Mouse (Mus musculus): ENCODE data around the gene Cacng3. TPM values are rescaled to one million over a fixed set of nuclear protein-coding genes. Genes with fewer than 3 reads are reported as not detected.

Gene Cacng3
- polyA plus RNA-seq, 1 experiment from 2014 or later, result 9.3 TPM

- no peak for ATAC-seq (ENCODE audit: low read depth)
- no peak overlapping the region for H3K9ac ChIP-seq
- no peaks in the 10 kb centered on the region for H3K36me3 ChIP-seq
- H3K9me3 ChIP-seq, result no peaks in the 10 kb centered on the region
- 69% methylated on average over 2 of the region's 2 CpGs for whole genome bisulfite sequencing
- H3K27ac ChIP-seq (replicated peaks), result no peak overlapping the region
- no peaks in the 10 kb centered on the region for H3K27me3 ChIP-seq
- H3K4me1 ChIP-seq (replicated peaks), result 0 out of 2 replicates have a peak, but pooled peaks cover 4% of the 10 kb centered on the region
- H3K4me3 ChIP-seq, result no peak overlapping the region
- no peak overlapping the region for H3K4me2 ChIP-seq
Measured at GRCm38 (mm10) chr7:122726376-122726775, 56.1 kb downstream of the Cacng3 start.

- no peaks in the 10 kb centered on the region for H3K36me3 ChIP-seq
- no peaks in the 10 kb centered on the region for H3K27me3 ChIP-seq
- no peak overlapping the region for H3K4me3 ChIP-seq
- no peak for ATAC-seq (ENCODE audit: low read depth)
- H3K4me1 ChIP-seq (replicated peaks), result 0 out of 2 replicates have a peak, but pooled peaks cover 4% of the 10 kb centered on the region
- no peak overlapping the region for H3K27ac ChIP-seq (replicated peaks)
- H3K9ac ChIP-seq, result no peak overlapping the region
- WGBS, result 95% methylated on average over 8 of the region's 8 CpGs
- no peaks in the 10 kb centered on the region for H3K9me3 ChIP-seq
- H3K4me2 ChIP-seq, result no peak overlapping the region
Measured at GRCm38 (mm10) chr7:122728186-122728585, 57.9 kb downstream of the Cacng3 start.

- H3K9ac ChIP-seq, result no peak overlapping the region
- no peaks in the 10 kb centered on the region for H3K36me3 ChIP-seq
- H3K4me2 ChIP-seq, result no peak overlapping the region
- H3K4me3 ChIP-seq, result no peak overlapping the region
- no peaks in the 10 kb centered on the region for H3K27me3 ChIP-seq
- ATAC-seq (ENCODE audit: low read depth), result no peak
- 0 out of 2 replicates have a peak, but pooled peaks cover 4% of the 10 kb centered on the region for H3K4me1 ChIP-seq (replicated peaks)
- 40% methylated on average over 7 of the region's 7 CpGs for WGBS
- no peaks in the 10 kb centered on the region for H3K9me3 ChIP-seq
- H3K27ac ChIP-seq (replicated peaks), result no peak overlapping the region
Measured at GRCm38 (mm10) chr7:122728846-122729245, 58.6 kb downstream of the Cacng3 start.

DNA sequence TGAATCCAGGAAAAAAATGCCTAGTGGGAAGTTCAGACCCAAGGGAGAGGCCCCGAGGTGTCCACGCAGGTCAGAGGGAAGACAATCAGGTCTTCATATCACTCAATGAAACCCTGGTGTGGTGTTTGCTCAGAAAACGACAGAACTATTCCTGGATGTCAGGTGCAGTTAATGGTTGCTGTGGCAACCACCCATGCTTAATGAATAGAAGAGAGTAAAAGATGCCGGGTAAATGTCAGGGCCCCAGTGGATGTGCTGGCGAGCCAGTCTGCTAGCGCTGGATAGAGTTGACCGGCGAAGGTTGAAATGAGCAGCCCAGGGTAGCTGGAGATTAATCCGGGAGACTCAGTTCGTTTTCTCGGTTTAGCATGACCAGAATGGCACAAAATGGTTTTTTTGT is 65.0 kb downstream of the Cacng3 start:
- H3K9ac ChIP-seq, result no peak overlapping the region
- no peak overlapping the region for H3K27ac ChIP-seq (replicated peaks)
- no peaks in the 10 kb centered on the region for H3K9me3 ChIP-seq
- WGBS, result 58% methylated on average over 11 of the region's 11 CpGs
- no peak overlapping the region for H3K4me3 ChIP-seq
- no peak for ATAC-seq (ENCODE audit: low read depth)
- no peak overlapping the region for H3K4me2 ChIP-seq
- H3K36me3 ChIP-seq, result no peaks in the 10 kb centered on the region
- 0 out of 2 replicates have a peak, but pooled peaks cover 6% of the 10 kb centered on the region for H3K4me1 ChIP-seq (replicated peaks)
- no peaks in the 10 kb centered on the region for H3K27me3 ChIP-seq

- Histone ChIP-seq H3K36me3 (no peaks in the 10 kb centered on the region), H3K27me3 (no peaks in the 10 kb centered on the region), H3K9ac (no peak overlapping the region), H3K4me1 (replicated peaks) (0 out of 2 replicates have a peak, but pooled peaks cover 6% of the 10 kb centered on the region), H3K9me3 (no peaks in the 10 kb centered on the region), H3K27ac (replicated peaks) (no peak overlapping the region), H3K4me3 (no peak overlapping the region), H3K4me2 (no peak overlapping the region)
- WGBS, result 47% methylated on average over 5 of the region's 5 CpGs
- no peak for ATAC-seq (ENCODE audit: low read depth)
Measured at GRCm38 (mm10) chr7:122738541-122738940, 68.2 kb downstream of the Cacng3 start.

- WGBS, result 92% methylated on average over 2 of the region's 2 CpGs
- Histone ChIP-seq H3K4me2 (no peak overlapping the region), H3K9ac (no peak overlapping the region), H3K27ac (replicated peaks) (no peak overlapping the region), H3K27me3 (no peaks in the 10 kb centered on the region), H3K36me3 (no peaks in the 10 kb centered on the region), H3K9me3 (no peaks in the 10 kb centered on the region), H3K4me3 (no peak overlapping the region), H3K4me1 (replicated peaks) (no peaks in the 10 kb centered on the region)
- ATAC-seq (ENCODE audit: low read depth), result no peak
Measured at GRCm38 (mm10) chr7:122740663-122741062, 70.4 kb downstream of the Cacng3 start.

- no peak overlapping the region for H3K4me3 ChIP-seq
Measured at GRCm38 (mm10) chr7:122755920-122756603, 85.8 kb downstream of the Cacng3 start.

GRCm38 (mm10) chr7:122758645-122759044 is 88.4 kb downstream of the Cacng3 start:
- no peaks in the 10 kb centered on the region for H3K36me3 ChIP-seq
- no peak overlapping the region for H3K4me3 ChIP-seq
- ATAC-seq (ENCODE audit: low read depth), result no peak
- no peaks in the 10 kb centered on the region for H3K27me3 ChIP-seq
- H3K4me2 ChIP-seq, result no peak overlapping the region
- H3K4me1 ChIP-seq (replicated peaks), result peaks cover 10% of the 10 kb centered on the region
- no peak overlapping the region for H3K27ac ChIP-seq (replicated peaks)
- 64% methylated on average over 3 of the region's 3 CpGs for WGBS
- no peaks in the 10 kb centered on the region for H3K9me3 ChIP-seq
- H3K9ac ChIP-seq, result no peak overlapping the region

More at GRCm38 (mm10) chr7:122755920-122756603, 85.8 kb downstream of the Cacng3 start:
- H3K27ac ChIP-seq (replicated peaks), result no peak overlapping the region
- no peaks in the 10 kb centered on the region for H3K27me3 ChIP-seq
- H3K4me1 ChIP-seq (replicated peaks), result peaks cover 7% of the 10 kb centered on the region
- no peaks in the 10 kb centered on the region for H3K9me3 ChIP-seq
- no peak overlapping the region for H3K4me2 ChIP-seq
- H3K9ac ChIP-seq, result no peak overlapping the region
- ATAC-seq (ENCODE audit: low read depth), result no peak
- no peaks in the 10 kb centered on the region for H3K36me3 ChIP-seq
- 75% methylated on average over 5 of the region's 5 CpGs for WGBS

GRCm38 (mm10) chr7:122764506-122764905 is 94.2 kb downstream of the Cacng3 start:
- Histone ChIP-seq H3K9ac (no peak overlapping the region), H3K4me1 (replicated peaks) (peaks cover 10% of the 10 kb centered on the region), H3K9me3 (no peaks in the 10 kb centered on the region), H3K4me2 (no peak overlapping the region), H3K36me3 (no peaks in the 10 kb centered on the region), H3K4me3 (no peak overlapping the region), H3K27me3 (no peaks in the 10 kb centered on the region), H3K27ac (replicated peaks) (no peak overlapping the region)
- no peak for ATAC-seq (ENCODE audit: low read depth)
- WGBS, result 81% methylated on average over 5 of the region's 5 CpGs

- 89% methylated on average over 27 of the region's 27 CpGs for WGBS
- ATAC-seq (ENCODE audit: low read depth), result no peak
- Histone ChIP-seq H3K36me3 (no peaks in the 10 kb centered on the region), H3K4me3 (no peak overlapping the region), H3K27ac (replicated peaks) (no peak overlapping the region), H3K9ac (no peak overlapping the region), H3K9me3 (no peaks in the 10 kb centered on the region), H3K27me3 (no peaks in the 10 kb centered on the region), H3K4me2 (no peak overlapping the region), H3K4me1 (replicated peaks) (no peaks in the 10 kb centered on the region)
Measured at GRCm38 (mm10) chr7:122768292-122769020, 98.2 kb downstream of the Cacng3 start.

GRCm38 (mm10) chr7:122779601-122780000 is 109.3 kb downstream of the Cacng3 start:
- no peak for ATAC-seq (ENCODE audit: low read depth)
- Histone ChIP-seq H3K4me2 (no peak overlapping the region), H3K9me3 (no peaks in the 10 kb centered on the region), H3K4me3 (no peak overlapping the region), H3K27ac (replicated peaks) (no peak overlapping the region), H3K4me1 (replicated peaks) (no peaks in the 10 kb centered on the region), H3K9ac (no peak overlapping the region), H3K36me3 (no peaks in the 10 kb centered on the region), H3K27me3 (no peaks in the 10 kb centered on the region)
- WGBS, result 84% methylated on average over 7 of the region's 7 CpGs

DNA sequence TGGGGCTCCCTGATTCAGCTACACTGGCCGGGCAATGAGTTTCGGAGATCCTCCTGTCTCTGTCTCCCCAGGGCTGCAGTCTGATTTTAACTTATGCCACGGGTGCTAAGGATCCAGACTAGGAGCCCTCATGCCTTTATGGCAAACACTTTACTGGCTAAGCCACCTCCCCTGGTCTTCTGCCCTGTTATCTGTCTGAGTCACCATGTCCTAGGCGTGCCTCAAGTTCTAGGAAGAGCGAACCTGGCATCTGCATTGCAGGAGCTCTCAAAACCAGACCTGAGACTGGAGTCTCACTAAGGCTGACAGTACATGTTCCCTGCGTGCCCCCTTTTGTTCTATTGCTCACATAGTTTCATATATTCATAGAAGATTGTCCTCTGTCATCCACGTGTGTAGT is 119.6 kb downstream of the Cacng3 start:
- Histone ChIP-seq H3K4me2 (no peak overlapping the region), H3K36me3 (no peaks in the 10 kb centered on the region), H3K27ac (replicated peaks) (no peak overlapping the region), H3K4me3 (no peak overlapping the region), H3K27me3 (no peaks in the 10 kb centered on the region), H3K9ac (no peak overlapping the region), H3K9me3 (no peaks in the 10 kb centered on the region), H3K4me1 (replicated peaks) (peaks cover 4% of the 10 kb centered on the region; the same call in 1 of the 2 replicates)
- 91% methylated on average over 7 of the region's 7 CpGs for WGBS
- no peak for ATAC-seq (ENCODE audit: low read depth)

All from neural tube, embryonic 13.5 days (tissue).